Mouse (Mus musculus) spleen, adult 2 months (tissue): ENCODE data around the gene Ccdc110.

Source experiments
- CTCF ChIP-seq: fragments of 200-500 bp; IDR thresholded peaks from 2 replicates; pipeline ENCODE4 v1.5.1; 2011; ENCODE audit warnings: mild to moderate bottlenecking, inconsistent platforms; ENCODE audit not compliant: insufficient read depth, insufficient read length, insufficient replicate concordance; ENCODE audit errors: extremely low read depth
- POLR2A ChIP-seq: fragments of 200-500 bp; IDR thresholded peaks from 2 replicates; pipeline ENCODE4 v1.6.1; 2011; ENCODE audit warnings: low read depth, low read length, inconsistent platforms

DNA sequence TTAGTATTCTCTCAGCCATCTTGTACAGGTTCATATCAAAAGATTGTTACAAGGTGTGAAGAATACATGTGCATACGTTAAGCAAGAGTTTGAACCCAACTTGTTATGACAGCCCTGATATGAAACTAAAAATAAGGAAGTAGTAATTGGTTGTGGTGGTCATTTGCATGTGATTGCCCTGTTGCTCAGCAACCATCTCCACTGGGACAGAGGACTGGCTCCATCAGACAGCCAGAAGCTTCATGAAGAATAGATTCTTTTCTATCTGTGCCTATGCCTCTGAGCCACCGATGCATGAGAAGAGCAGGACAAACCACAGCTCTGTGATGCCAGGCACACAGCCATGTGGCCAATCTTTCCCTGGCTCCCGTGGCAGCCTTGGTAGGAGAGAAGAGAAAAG, 34.6 kb upstream of the Ccdc110 start:
- TF ChIP-seq POLR2A (no peak), CTCF (no peak)
